In the genomic region with DNA sequence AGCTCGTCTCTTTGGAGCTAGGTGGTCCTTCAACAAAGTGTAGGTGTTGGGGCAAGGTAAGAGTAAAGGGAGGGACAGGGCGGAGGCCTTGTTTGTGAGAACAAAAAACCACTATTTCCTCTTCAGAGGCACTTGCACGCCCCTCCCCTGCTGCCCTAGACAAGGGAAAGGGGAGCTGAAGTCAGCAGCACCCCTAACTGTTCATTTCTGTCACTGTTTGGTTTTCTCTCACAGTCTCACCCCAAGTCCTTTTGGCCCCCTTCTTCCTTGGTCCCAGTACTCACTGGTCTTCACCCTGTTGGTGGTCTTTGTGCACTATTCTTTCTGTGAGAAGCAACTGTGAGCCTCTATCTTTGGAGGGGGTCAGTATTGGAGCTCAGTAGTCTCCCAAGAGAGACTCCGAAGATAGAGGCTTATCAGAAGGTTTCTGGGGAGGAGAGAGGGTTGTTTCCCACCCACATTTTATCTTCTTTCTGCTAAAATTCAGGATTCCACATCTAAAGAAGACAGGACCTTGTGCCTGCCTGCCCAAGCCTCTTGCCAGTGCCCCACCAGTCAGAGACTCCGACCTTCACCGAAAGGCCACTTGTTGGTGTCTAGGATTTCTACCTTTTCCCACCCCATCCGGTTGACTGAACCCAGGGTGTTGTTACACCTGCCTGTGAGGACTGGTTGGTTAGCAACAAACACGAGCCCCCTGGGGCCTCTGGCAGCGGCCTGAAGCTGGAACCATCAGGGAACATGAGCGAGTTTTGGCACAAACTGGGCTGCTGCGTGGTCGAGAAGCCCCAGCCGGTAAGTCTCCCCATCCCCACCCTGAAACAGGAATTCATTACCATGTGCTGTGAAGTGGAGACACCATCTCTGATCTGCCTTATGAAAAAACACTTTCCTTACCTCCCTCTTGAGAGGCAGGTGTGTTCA, we compare ENCODE assay signal across 8 mouse cellular contexts. TPM values are rescaled to one million over a fixed set of nuclear protein-coding genes. Genes with fewer than 3 reads are reported as not detected.
DNase-seq lines count a peak whose midpoint lies in the region; ATAC-seq lines count a peak whose summit lies in the region.

A gene (minus strand): TSS at position 874 of the 924 bp plus-strand sequence.

- H3K27ac ChIP-seq in heart, embryonic 14.5 days (replicated peaks in 1 of 2; ENCODE audit: control insufficient read depth in 1 of 2, insufficient read depth in 1 of 2, low read depth in 2 of 2, low read length in 2 of 2), result peak within 1 kb of the TSS; percentile 79 to 97; a peak in 3 of 4 replicates
- H3K27ac ChIP-seq in embryonic facial prominence, embryonic 12.5 days, result peak within 1 kb of the TSS; percentile 95
- H3K27ac ChIP-seq in hindbrain, embryonic 16.5 days (ENCODE audit: low read depth, low read length), result peak within 1 kb of the TSS; percentile 98
- peak within 1 kb of the TSS; percentile 98 for H3K27ac ChIP-seq in midbrain, embryonic 10.5 days (replicated peaks)

- DNase-seq in heart, adult 8-10 months (ENCODE audit: low spot score), result no peak
- no peak for DNase-seq in left cerebral cortex, postnatal 4 days
- DNase-seq in midbrain, embryonic 10.5 days (ENCODE audit: low spot score), result no peak
- DNase-seq in thymus, postnatal 0 days (ENCODE audit: low spot score), result peak; percentile 58
- DNase-seq in retina, embryonic 14.5 days (ENCODE audit: low spot score), result no peak

- 67% methylated on average over 13 of the region's 13 CpGs for WGBS in heart, embryonic 14.5 days
- 83% methylated on average over 13 of the region's 13 CpGs for WGBS in embryonic facial prominence, embryonic 12.5 days
- 66% methylated on average over 13 of the region's 13 CpGs for WGBS in hindbrain, embryonic 16.5 days
- WGBS in midbrain, embryonic 10.5 days, result 82% methylated on average over 13 of the region's 13 CpGs

- peak within 1 kb of the TSS; percentile 77 for H3K4me2 ChIP-seq in heart, embryonic 14.5 days (ENCODE audit: low read length)
- peak within 1 kb of the TSS; percentile 79 for H3K4me2 ChIP-seq in embryonic facial prominence, embryonic 12.5 days (replicated peaks)
- peak within 1 kb of the TSS; percentile 83 for H3K4me2 ChIP-seq in hindbrain, embryonic 16.5 days (ENCODE audit: low read length)

- no peaks in the 10 kb centered on the region for H3K9me3 ChIP-seq in heart, embryonic 14.5 days (ENCODE audit: control insufficient read depth, low read length)
- H3K9me3 ChIP-seq in embryonic facial prominence, embryonic 12.5 days, result no peaks in the 10 kb centered on the region
- H3K9me3 ChIP-seq in hindbrain, embryonic 16.5 days (ENCODE audit: control insufficient read depth, low read length), result no peaks in the 10 kb centered on the region
- no peaks in the 10 kb centered on the region for H3K9me3 ChIP-seq in midbrain, embryonic 10.5 days (replicated peaks)

- H3K36me3 ChIP-seq in heart, embryonic 14.5 days (ENCODE audit: control insufficient read depth, insufficient read depth, low read length), result peaks cover 57% of the 10 kb centered on the region
- peaks cover 48% of the 10 kb centered on the region for H3K36me3 ChIP-seq in embryonic facial prominence, embryonic 12.5 days
- peaks cover 28% of the 10 kb centered on the region for H3K36me3 ChIP-seq in hindbrain, embryonic 16.5 days (ENCODE audit: control insufficient read depth, insufficient read depth, low read length)
- peaks cover 57% of the 10 kb centered on the region for H3K36me3 ChIP-seq in midbrain, embryonic 10.5 days

- ATAC-seq in heart, embryonic 14.5 days (ENCODE audit: insufficient number of reproducible peaks, insufficient read depth, low FRiP score, low read depth), result no peak
- ATAC-seq in embryonic facial prominence, embryonic 12.5 days (ENCODE audit: insufficient number of reproducible peaks, insufficient read depth, low FRiP score, low TSS enrichment), result no peak
- no peak for ATAC-seq in hindbrain, embryonic 16.5 days

- H3K27me3 ChIP-seq in heart, embryonic 14.5 days (ENCODE audit: control insufficient read depth, insufficient read depth, low read length), result no peaks in the 10 kb centered on the region
- no peaks in the 10 kb centered on the region for H3K27me3 ChIP-seq in embryonic facial prominence, embryonic 12.5 days
- H3K27me3 ChIP-seq in hindbrain, embryonic 16.5 days (replicated peaks; ENCODE audit: control insufficient read depth, insufficient read depth, low read length), result no peaks in the 10 kb centered on the region
- H3K27me3 ChIP-seq in midbrain, embryonic 10.5 days (ENCODE audit: low read depth, poor library complexity, severe bottlenecking), result no peaks in the 10 kb centered on the region

- H3K9ac ChIP-seq in heart, embryonic 14.5 days (ENCODE audit: low read length), result peak within 1 kb of the TSS; percentile 97
- peak within 1 kb of the TSS; percentile 92 for H3K9ac ChIP-seq in embryonic facial prominence, embryonic 12.5 days
- H3K9ac ChIP-seq in hindbrain, embryonic 16.5 days (ENCODE audit: low read depth, low read length), result peak within 1 kb of the TSS; percentile 8

- intact Hi-C loops in left cerebral cortex, postnatal 4 days (cut with DNase I), result no loop called here

- peak within 1 kb of the TSS in 1 of 2 experiments; percentile 95; a peak in 1 of 4 replicates for H3K4me3 ChIP-seq in heart, embryonic 14.5 days (ENCODE audit: control insufficient read depth in 1 of 2, insufficient read depth in 1 of 2, low read depth in 1 of 2, low read length in 2 of 2)
- peak within 1 kb of the TSS; percentile 80; the same call in 1 of the 2 replicates for H3K4me3 ChIP-seq in embryonic facial prominence, embryonic 12.5 days
- peak within 1 kb of the TSS; percentile 67; the same call in 1 of the 2 replicates for H3K4me3 ChIP-seq in hindbrain, embryonic 16.5 days (ENCODE audit: low read length)
- peak within 1 kb of the TSS; percentile 97 for H3K4me3 ChIP-seq in midbrain, embryonic 10.5 days

- peaks cover 17 to 36% of the 10 kb centered on the region in 2 experiments for H3K4me1 ChIP-seq in heart, embryonic 14.5 days (ENCODE audit: control insufficient read depth in 2 of 2, insufficient read depth in 2 of 2, low read length in 2 of 2)
- H3K4me1 ChIP-seq in embryonic facial prominence, embryonic 12.5 days, result peaks cover 36% of the 10 kb centered on the region
- peaks cover 22% of the 10 kb centered on the region for H3K4me1 ChIP-seq in hindbrain, embryonic 16.5 days (ENCODE audit: control insufficient read depth, insufficient read depth, low read depth, low read length)
- peaks cover 46% of the 10 kb centered on the region for H3K4me1 ChIP-seq in midbrain, embryonic 10.5 days

RNA-seq across cellular contexts. Expression of the gene that starts here (rescaled TPM):
- polyA plus RNA-seq in heart, embryonic 14.5 days (2014; fragmentation: Nextera tagmentation; extraction: Ambion mirVana), result 12.6 and 14.2 TPM in 2 replicates
- total RNA-seq in heart, adult 8-10 months (2022), result 10 to 100 TPM in 2 of 4 experiments, 1 to 10 TPM in 2; 5.5 to 11.3 (median 9.5) TPM
- polyA plus RNA-seq in embryonic facial prominence, embryonic 12.5 days (2016; fragmentation: Nextera tagmentation; extraction: Ambion mirVana), result 24.9 and 32.9 TPM in 2 replicates
- polyA plus RNA-seq in hindbrain, embryonic 16.5 days (2015; fragmentation: Nextera tagmentation; extraction: Ambion mirVana), result 282 and 327 TPM in 2 replicates
- total RNA-seq in left cerebral cortex, postnatal 4 days (2021), result 100 to 1,000 TPM; 668 to 674 TPM
- 41.1 and 72.9 TPM in 2 replicates for polyA plus RNA-seq in midbrain, embryonic 10.5 days (2016; fragmentation: Nextera tagmentation; extraction: Ambion mirVana)
- 14.0 and 15.7 TPM in 2 replicates for polyA plus RNA-seq in thymus, postnatal 0 days (2015; fragmentation: Nextera tagmentation; extraction: Ambion mirVana)

Comparison
In these comparisons a context has a peak if more than half of its experiments do, and no peak if none do; other contexts are left out.
1. RNA of the gene that starts here (total RNA-seq): 668 to 674 TPM in left cerebral cortex, postnatal 4 days; 5.5 to 11.3 TPM in heart, adult 8-10 months; every median in the first group is over 10 times any median in the second.
2. H3K9ac ChIP-seq: peak in every context shown above with its lines; median percentile 97 in heart, embryonic 14.5 days; 92 in embryonic facial prominence, embryonic 12.5 days; 8 in hindbrain, embryonic 16.5 days.
3. Peak in every context shown above with its lines, with median percentiles within 50 percentile points of each other: H3K27ac ChIP-seq and H3K4me2 ChIP-seq.